Mouse (Mus musculus): ENCODE data around the gene Cpsf6. TPM values are rescaled to one million over a fixed set of nuclear protein-coding genes. Genes with fewer than 3 reads are reported as not detected.

Cpsf6 gene
- 121 and 129 TPM in 2 replicates for total RNA-seq (2017)

- no peak for ATAC-seq (ENCODE audit: extremely low read depth, insufficient number of reproducible peaks, low FRiP score, poor library complexity, severe bottlenecking)
These were observed at the start of gene Cpsf6 for GRCm38 (mm10) chr10:117379908-117380307. Cpsf6 (minus strand) TSS chr10:117380015.

DNA sequence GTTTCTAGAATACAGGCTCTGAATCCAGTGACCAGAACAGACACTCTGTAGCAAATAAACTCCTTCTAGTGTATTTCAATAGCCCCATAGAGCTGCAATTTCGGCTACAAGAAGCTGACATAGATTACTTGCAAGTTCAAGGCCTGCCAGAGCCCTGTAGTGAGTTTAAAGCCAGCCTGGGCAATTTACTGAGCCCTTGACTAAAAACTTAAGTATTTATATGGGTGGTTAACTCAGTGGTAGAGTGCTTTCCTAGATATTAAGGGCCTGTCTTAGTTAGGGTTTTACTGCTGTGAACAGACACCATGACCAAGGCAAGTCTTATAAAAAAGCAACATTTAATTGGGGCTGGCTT is 46.8 kb upstream of the Cpsf6 start:
- no peak for ATAC-seq (ENCODE audit: extremely low read depth, insufficient number of reproducible peaks, low FRiP score, poor library complexity, severe bottlenecking)

DNA sequence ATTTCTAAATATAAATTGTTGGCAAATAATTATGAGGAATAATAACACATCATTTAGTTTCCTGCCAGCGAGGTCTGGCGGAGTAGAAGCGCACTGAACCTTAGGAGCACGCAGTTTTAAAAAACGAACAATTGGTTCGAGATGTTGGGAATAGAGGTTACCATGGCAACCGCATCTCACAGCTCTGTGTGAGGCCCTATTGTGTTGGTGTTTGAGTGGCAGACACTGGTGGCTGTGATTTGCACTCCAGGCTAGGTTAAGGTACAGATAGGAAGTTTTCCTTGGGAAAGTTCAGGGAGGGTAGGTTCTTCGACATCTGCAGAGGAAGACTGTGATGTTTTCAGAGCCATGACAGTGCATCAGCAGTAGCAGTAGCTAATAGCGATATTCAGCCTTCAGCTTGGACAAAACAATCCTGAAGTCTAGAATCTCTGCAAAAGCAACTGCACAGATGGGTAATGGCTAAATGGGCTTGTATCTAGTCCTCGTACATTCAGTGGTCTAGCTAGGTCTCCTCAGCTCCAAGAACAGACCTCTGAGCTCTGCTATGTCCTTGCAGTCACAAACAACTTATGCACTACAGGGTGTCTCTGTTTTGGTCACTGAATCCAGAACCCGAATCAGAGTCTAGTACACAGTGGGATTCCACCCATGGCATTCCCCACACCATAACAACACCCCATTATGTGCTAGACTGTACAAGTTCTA is 46.2 kb upstream of the Cpsf6 start:
- no peak for ATAC-seq (ENCODE audit: extremely low read depth, insufficient number of reproducible peaks, low FRiP score, poor library complexity, severe bottlenecking)

GRCm38 (mm10) chr10:117425013-117425412 is 45.2 kb upstream of the Cpsf6 start:
- no peak for ATAC-seq (ENCODE audit: extremely low read depth, insufficient number of reproducible peaks, low FRiP score, poor library complexity, severe bottlenecking)

GRCm38 (mm10) chr10:117424146-117424905 is 44.5 kb upstream of the Cpsf6 start:
- no peak for ATAC-seq (ENCODE audit: extremely low read depth, insufficient number of reproducible peaks, low FRiP score, poor library complexity, severe bottlenecking)

DNA sequence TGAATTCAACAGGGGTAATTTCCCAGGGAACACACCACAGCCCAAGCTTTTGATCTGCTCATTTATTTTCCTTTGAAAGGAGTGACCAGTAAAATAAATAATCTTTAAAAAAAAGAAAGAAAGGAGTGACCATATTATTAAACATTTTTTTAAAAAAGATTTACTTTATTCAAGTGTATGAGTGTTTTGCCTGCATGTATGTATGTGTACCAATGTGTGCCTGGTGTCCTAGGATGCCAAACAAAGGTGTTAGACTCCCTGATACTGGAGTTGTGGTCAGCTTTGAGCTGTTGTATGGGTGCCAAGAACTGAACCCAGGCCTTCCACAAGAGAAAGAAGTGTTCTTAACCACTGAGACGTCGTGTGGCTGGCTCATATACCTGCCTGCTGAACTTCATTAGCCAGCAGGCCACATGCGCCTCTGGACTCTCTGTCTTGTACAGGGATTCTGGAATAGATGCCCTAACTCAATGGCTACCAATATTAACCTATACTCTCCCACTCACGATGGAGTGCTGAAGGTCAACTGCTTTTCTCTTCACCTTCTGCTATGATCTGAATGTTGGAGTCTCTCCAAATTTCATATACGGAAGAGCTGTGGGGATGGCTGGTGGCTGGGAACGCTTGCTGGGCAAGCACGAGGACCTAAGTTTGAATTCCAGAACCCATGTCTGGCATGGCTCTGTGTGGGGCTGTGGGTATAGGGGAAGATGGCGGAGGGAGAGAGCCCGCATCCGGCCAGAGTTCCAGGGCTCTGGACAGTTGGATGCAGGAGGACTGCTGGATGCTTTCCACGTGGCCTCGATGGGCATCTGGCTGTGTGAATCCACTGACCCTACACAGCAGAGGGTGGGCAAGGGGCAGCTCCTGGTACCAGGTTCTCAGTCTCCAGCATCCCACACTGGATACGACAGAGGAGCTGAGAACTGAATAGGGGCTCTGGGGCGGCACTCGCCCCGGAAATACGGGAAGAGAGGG is 43.5 kb upstream of the Cpsf6 start:
- no peak for ATAC-seq (ENCODE audit: extremely low read depth, insufficient number of reproducible peaks, low FRiP score, poor library complexity, severe bottlenecking)

GRCm38 (mm10) chr10:117422174-117422808 is 42.5 kb upstream of the Cpsf6 start:
- ATAC-seq (ENCODE audit: extremely low read depth, insufficient number of reproducible peaks, low FRiP score, poor library complexity, severe bottlenecking): no peak

DNA sequence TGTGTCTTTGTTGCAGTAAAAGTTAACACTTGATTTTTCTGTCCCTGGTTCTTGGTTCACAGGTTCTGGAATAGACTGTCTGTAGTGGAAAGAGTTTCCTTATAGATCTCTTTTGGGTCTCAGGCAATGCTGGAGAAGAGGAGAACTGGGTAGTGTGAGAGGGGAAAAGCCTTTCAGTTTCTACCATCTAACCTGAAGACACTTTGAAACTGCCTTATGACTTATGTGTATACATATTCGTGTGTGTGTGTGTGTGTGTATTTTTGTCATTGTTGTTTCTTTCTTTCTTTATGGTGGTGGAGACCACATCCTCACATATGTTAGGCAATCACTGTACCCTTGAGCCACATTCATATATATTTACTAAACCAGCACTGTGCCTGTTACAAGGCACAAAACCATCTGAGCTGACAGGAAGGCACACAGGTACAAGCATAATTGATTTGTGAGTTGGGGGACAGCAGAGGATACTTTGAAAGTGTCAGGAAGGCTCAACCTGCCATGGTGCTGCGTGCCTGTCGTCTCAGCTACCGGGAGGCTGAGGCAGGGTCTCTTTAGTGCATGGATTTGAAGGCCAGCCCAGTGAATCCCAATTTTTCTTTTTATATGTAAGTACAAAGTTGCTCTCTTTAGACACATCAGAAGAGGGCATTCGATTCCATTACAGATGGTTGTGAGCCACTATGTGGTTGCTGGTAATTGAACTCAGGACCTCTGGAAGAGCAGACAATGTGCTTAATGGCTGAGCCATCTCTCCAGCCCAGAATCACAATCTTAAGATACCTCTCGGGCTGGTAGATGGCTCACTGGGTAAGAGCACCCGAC is 41.7 kb upstream of the Cpsf6 start:
- ATAC-seq (ENCODE audit: extremely low read depth, insufficient number of reproducible peaks, low FRiP score, poor library complexity, severe bottlenecking): no peak

- ATAC-seq (ENCODE audit: extremely low read depth, insufficient number of reproducible peaks, low FRiP score, poor library complexity, severe bottlenecking): no peak
These were observed 40.9 kb upstream of the Cpsf6 start for GRCm38 (mm10) chr10:117420502-117421282.

- ATAC-seq (ENCODE audit: extremely low read depth, insufficient number of reproducible peaks, low FRiP score, poor library complexity, severe bottlenecking): no peak
These were observed 39.9 kb upstream of the Cpsf6 start for GRCm38 (mm10) chr10:117419577-117420290.

DNA sequence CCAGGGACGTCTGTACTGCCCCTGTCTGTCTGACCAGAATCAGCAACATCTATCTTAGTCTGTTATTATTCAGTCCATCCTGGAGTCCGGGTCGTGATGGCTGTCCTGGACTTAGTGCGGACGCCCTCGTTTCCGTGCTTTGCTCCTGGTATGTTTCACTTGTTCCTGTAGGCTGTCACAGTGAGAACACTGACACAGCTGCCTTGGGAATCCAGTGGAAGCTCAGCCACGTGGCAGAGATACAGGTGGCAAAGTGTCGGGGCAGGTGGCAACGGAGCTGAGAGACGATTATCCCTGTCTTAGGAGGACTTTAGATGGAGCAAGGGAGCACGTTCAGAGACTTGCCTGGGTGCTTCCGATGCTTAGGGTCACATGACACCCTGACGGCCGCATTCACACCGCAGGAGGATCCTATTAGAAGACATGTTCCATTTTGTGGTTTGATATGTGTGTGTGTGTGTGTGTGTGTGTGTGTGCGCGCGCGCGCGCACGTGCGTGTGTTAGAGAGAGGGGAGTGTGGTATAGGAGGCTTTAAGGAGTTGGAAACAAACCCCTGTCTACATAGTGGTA is 38.9 kb upstream of the Cpsf6 start:
- no peak for ATAC-seq (ENCODE audit: extremely low read depth, insufficient number of reproducible peaks, low FRiP score, poor library complexity, severe bottlenecking)

DNA sequence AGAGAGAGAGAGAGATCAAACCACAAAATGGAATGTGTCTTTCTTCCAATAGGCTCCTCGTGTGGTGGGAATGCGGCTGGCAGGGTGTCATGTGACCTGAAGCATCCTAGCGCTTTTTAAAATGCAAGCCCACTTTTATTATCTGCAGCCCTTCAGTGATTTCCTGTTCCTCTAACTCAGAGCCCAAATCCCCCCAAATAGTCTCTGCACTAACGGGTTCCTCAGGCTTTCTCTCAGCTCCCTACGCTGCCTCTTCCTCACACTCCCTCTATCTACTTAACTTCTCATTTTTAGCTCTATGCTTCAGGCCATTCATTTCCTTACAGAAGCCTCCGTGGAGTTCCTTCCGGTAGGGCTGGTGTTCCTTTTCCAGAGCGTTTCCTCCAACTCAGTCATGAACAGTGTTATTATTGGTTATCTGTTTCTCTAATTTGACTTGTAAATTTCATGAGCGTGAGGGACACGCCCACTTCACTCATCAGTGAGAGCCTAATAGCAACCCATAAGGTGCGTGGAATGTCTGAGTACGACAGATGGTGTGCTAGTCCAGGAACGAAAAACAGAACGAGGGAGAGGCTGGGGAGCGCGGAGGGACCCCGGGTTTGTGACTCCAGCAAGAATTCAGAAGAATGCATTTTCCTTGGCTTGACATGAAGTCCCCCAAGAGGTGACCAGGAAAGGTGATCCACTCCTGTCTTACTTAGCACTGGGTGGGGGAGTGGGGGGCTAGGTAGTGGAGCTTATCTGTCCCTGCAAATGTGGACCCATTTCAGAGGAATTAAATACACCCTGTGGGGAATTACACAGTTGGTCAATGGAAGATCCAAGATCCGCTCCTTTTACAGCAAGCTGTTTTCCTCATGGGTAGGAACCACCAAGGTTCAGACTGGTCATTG is 38.2 kb upstream of the Cpsf6 start:
- ATAC-seq (ENCODE audit: extremely low read depth, insufficient number of reproducible peaks, low FRiP score, poor library complexity, severe bottlenecking): peak; percentile 74

DNA sequence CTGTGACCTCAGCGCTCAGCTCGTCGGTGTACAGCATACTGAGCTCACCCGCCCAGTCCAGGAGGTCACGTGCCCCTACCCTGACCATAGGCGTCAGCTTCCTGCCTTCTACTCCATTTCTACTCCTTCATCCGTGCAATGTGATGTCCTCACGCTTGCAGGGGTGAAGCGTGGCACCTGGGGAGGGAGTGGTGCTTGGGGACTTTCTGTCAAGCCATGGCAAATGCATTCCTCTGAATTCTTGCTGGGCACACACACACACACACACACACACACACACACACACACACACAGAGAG is 37.6 kb upstream of the Cpsf6 start:
- ATAC-seq (ENCODE audit: extremely low read depth, insufficient number of reproducible peaks, low FRiP score, poor library complexity, severe bottlenecking): peak; percentile 73

DNA sequence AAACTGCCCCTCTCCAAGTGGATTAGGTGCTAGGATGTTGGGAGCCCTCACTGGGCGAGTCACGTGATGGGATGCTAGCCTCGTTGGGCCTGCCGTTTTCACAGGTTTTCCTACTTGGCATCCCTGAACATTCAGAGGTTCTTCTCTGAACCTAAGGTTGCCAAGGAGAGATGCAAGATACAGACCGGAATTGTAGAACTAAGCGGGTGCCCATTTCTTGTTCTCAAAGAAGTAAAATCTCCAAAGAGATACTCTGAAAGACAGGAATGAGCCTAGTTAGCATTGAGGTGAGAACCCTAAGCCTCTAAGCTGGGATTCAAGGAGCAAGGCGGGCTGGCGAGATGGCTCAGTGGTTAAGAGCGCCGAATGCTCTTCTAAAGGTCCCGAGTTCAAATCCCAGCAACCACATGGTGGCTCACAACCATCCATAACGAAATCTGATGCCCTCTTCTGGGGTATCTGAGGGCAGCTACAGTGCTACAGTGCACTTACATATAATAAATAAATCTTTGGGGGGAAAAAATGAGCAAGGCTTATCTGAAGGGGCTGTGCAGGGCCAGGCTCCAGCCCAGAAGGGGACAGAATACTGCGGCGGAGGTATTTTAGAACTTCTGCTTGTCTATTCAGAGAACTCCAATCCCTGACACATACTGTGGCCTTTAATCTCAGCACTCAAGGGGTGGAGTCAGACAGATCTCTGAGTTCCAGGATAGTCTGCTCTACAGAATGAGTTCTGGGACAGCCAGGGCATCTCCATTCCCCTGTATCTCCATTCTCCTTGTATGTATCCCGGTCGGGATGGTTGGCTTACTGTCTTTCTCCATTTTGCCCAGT is 37.0 kb upstream of the Cpsf6 start:
- no peak for ATAC-seq (ENCODE audit: extremely low read depth, insufficient number of reproducible peaks, low FRiP score, poor library complexity, severe bottlenecking)

- ATAC-seq (ENCODE audit: extremely low read depth, insufficient number of reproducible peaks, low FRiP score, poor library complexity, severe bottlenecking): no peak
These were observed 36.3 kb upstream of the Cpsf6 start for GRCm38 (mm10) chr10:117416095-117416494.
